Mouse (Mus musculus) CD4-positive helper T cell, adult 2 months (primary cell): ENCODE data around the gene Art5.
A peak's percentile ranks its signal among the peaks of the same experiment; 100 is the strongest.

Experiments used
- DNase-seq: peaks from one replicate; pipeline ENCODE4 v3.0.0-alpha.2; 2012; ENCODE audit warnings: low read depth, missing footprints, low spot score

Gene Art5

DNA sequence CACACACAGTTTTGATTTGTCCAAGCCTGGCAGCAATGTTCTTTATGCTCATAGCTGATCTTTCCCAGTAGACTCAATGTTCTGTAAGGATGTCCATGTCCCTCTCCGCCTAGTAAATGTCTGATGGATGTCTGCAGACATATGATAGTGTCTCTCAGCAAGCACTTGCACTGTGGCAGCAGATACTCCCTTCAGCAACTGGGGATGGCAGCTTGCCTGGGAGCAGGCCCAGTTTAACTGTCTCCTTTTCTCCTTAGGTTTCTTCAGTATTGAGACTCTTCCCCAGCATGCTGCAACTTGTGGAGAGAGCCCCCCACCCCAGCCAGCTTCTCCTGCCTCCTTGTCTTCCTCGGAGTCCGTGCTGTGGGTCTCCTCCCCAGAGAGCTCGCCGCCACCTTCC lies 27.5 kb downstream of the Art5 start:
- DNase-seq = no peak

- DNase-seq = no peak
Measured at GRCm38 (mm10) chr7:102080311-102080710, 29.0 kb downstream of the Art5 start.

GRCm38 (mm10) chr7:102078517-102078916 lies 30.8 kb downstream of the Art5 start:
- peak; percentile 45 for DNase-seq

DNA sequence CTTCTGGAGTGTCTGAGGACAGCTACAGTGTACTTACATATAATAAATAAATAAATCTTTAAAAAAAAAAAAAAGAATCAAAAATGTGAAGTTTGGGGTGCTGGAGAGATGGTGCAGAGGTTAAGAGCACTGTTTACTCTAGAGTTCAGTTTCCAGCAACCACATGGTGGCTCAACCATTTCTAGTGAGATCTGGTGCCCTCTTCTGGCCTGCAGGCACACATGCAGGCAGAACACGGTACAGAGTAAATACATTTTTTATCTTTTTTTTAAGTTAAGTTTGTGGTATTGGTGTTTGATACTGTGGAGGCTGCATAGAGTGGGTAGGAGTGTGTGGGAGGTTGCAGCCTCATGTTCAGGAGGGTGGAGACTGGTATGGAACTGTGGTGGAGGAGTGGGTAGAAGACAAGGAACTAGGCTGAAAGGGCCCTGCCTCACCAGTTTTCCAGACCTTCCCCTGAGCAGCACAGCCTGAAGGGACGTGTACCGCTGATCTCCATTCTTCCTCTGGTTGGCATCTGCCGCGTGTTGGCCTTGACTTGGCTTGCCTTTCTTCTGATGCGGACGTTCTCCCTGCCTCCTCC lies 32.5 kb downstream of the Art5 start:
- peak; percentile 68 for DNase-seq

GRCm38 (mm10) chr7:102066363-102066762 lies 42.9 kb downstream of the Art5 start:
- DNase-seq = no peak

DNA sequence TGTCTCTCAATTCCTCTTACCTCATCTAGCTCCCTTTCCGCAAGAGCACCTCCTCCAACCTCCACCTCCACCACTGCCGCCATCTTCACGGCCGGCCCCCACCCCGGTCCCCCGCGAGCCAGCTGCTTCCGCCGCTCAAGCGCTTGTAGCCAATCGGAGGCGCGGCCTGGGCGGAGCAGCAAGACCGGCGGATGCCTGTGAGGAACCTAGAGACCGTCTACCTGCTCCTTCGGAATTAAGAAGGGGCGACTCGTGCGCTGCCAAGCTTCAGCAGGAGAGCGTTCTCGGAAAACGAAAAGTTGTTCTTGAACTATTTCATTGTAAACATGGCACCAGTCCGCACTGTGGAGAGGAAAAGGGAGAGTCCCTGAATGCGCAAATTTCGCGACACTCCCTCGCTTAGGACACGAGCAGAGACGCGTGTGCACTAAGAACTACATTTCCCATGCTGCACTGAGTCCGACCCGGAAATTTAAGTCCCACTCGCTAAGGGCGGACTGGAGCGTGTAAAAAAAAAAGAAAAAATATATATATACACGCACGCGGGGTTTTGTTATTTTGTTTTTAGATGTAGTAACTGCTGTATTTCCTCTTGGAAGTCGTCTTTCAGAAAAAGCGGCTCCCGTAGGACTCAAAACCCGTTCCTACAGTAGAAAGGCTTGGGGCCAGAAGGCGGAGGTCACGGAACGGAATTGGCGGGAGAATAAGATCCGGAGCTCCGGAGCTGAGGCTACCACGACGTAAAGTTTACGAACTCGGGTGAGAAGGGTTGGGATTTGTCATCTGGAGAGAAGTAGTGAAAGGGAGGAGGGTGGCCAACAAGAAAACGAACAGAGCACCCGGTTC lies 44.0 kb downstream of the Art5 start, which contains the start of the genes Rnf121, Xndc1 and Xntrpc:
Gene Rnf121 (minus strand): TSS at position 424 of the 846 bp plus-strand sequence.
Gene Xndc1 (plus strand): TSS at position 466 of the 846 bp plus-strand sequence.
Gene Xntrpc (plus strand): TSS at position 668 of the 846 bp plus-strand sequence.
- DNase-seq = peak; percentile 94

DNA sequence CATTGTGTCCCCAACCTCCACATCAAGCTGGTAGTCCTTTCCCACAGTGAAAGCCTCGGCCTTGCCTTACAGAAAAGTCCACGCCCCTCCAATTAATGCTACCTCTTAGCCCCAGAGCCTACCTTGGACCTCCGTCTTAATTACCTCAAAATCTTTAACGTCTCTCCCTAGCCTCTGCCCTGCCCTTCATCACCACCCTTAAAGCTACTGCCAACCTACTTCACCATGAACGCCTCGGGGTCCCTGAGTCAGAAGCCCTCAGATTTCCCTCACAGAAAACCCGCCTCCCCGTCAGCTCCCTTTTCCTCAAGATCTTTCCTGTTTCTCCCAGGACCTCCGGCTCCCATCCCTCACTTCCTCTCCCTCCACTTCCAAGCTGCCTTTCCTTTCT lies 44.6 kb downstream of the Art5 start:
- DNase-seq = no peak

GRCm38 (mm10) chr7:102063891-102064290 lies 45.4 kb downstream of the Art5 start:
- DNase-seq = peak; percentile 24

DNA sequence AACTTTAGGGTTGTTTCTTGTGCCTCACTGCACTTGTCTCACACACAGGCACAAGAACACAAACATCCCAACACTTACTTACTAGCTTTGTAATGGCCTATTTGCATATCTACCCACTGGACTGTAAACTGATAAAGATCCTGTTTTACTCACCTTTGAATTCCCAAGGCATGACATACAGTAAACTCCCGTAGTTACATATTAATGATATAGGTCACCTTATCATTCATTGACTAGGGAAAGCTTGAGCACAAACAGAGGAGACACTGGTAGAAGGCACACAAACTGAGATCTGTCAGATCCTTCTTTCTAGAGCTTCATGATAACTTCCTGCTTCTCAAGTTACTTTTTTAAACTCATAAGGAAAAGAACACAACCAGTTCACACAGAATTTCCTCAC lies 47.1 kb downstream of the Art5 start:
- no peak for DNase-seq

- no peak for DNase-seq
Measured at GRCm38 (mm10) chr7:102061353-102061752, 47.9 kb downstream of the Art5 start.

GRCm38 (mm10) chr7:102048524-102048923 lies 60.8 kb downstream of the Art5 start:
- peak; percentile 46 for DNase-seq
